Mouse (Mus musculus) heart, postnatal 25 days (tissue): ENCODE data around the gene Spag4. TPM values are rescaled to one million over a fixed set of nuclear protein-coding genes. Genes with fewer than 3 reads are reported as not detected.
"Not testable (repeated sequence)": the region's sequence is repeated elsewhere in the genome, so short reads cannot be mapped to it uniquely, and the experiment has no call there.

ENCODE experiments used
- DNase-seq: peaks from one replicate; pipeline ENCODE4 v3.0.0; 2022; ENCODE audit warnings: low spot score
- intact Hi-C: fragments of 180-260 bp; cut with DNase I; formaldehyde crosslinking; loops from one replicate; pipeline ENCODE4 v1.15.1; 2025
- total RNA-seq, 2 experiments: library from RNA; stranded (reverse); gene quantifications; 2 replicates each; pipeline ENCODE4 v1.2.3; 2021

The Spag4 gene
- total RNA-seq, 2 experiments from 2014 or later = 0.75 to 1.4 TPM

GRCm38 (mm10) chr2:156089799-156090198, 24.8 kb downstream of the Spag4 start:
- no peak for DNase-seq
- intact Hi-C loops = no loop called here

DNA sequence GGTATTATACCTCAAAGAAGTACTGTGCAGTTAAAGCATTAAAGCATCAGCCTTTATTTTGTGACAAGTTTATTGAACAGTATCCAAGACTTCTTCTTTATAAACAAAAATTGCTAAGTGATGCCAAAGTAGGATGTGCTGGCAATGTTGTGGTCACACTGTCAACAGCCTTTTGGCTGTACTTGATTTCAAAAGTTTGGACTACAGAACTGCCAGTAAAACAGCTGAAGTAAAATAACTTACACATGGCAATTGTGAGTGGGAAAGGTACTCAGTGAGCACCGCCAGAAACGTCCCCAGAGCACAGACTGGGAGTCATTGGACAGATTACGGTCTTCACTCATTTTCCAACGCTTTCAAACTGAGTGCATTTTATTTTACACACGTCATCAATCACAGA, 27.0 kb downstream of the Spag4 start:
- intact Hi-C loops = no loop called here
- DNase-seq = no peak

- DNase-seq = no peak
- intact Hi-C loops = loop anchor here (5.0 kb wide), 1 partner anchor 103 kb away; the partner anchor contains the start of genes 6430550D23Rik and Ergic3
Observed at GRCm38 (mm10) chr2:156110627-156111357, 45.8 kb downstream of the Spag4 start.

DNA sequence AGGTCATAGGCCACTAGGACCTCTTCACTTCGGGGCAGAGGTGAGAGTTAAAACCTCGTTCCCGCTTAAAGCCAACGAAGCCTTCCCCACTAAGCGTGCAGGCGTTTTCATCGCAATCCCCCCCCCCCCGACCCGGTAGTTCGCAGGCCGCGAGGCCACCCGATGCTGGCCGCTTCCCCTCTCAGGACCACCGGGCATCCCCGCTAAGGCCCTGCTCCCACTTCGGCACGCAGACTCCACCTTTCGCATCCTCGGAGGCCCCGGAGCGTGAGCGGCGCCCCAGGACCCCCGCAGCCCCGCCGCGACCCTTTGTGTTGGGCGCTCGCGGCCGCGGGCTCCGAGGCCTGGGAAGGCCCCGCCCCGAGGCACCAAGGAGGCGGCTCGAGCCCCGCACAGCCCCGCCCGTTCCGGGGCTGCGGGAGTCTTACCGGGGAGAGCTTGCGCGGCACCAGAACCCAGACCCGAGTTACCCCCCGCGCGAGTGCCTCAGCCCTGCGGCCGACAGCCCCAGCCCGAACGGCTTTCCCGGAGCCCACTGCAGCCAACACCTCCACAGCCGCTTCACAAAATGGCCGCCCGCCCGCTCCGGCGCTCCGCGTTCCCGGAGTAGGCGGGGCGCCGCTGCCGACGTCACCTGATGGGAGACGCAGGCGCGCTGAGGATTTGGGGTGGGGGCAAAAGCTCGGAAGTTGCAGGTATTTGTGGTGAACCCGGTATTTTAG, 46.5 kb downstream of the Spag4 start, which contains the start of the genes Cpne1 and Rbm12:
Cpne1 (minus strand) TSS at position 608 of the 722 bp plus-strand sequence.
Rbm12 (minus strand) TSS at position 621 of the 722 bp plus-strand sequence.
- DNase-seq = peak; percentile 83
- intact Hi-C loops = loop anchor here (5.0 kb wide), 1 partner anchor 104 kb away; the partner anchor contains the start of genes 6430550D23Rik and Ergic3

GRCm38 (mm10) chr2:156112080-156112423, 47.1 kb downstream of the Spag4 start:
- intact Hi-C loops = loop anchor here (5.0 kb wide), 1 partner anchor 105 kb away; the partner anchor contains the start of genes 6430550D23Rik and Ergic3
- not testable (repeated sequence) for DNase-seq

DNA sequence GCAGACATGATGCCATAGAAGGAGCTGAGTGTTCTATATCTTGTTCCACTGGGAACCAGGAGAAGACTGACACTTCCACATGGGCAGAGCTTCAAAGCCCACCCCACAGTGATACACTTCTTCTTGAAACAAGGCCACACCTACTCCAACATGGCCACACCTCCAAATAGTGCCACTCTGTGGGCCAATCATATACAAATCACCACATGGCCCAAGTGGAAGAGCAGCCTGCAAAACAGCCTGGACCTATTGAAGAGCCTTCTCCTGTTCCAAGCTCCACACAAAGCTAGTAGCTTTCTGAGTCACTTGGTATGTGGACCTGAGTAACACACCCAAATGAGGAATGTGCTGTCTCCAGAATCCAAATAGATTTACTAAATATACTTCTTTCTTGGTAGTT, 54.6 kb downstream of the Spag4 start:
- no peak for DNase-seq
- intact Hi-C loops = no loop called here

Other genes starting within 250 kb of the Spag4 start
- 10 to 100 TPM; 24.8 to 25.7 TPM for gene BC029722, start 245.7 kb upstream of the Spag4 start, total RNA-seq
- 10 to 100 TPM; 51.1 to 52.0 TPM for gene Eif6, start 238.2 kb upstream of the Spag4 start, total RNA-seq
- not detected for gene Fam83c, start 230.3 kb upstream of the Spag4 start, total RNA-seq
- 100 to 1,000 TPM; 248 to 268 TPM for gene Uqcc1, start 134.9 kb upstream of the Spag4 start, total RNA-seq
- gene Gm15557, start 124.4 kb upstream of the Spag4 start, total RNA-seq = not detected
- not detected for gene Gdf5, start 119.8 kb upstream of the Spag4 start, total RNA-seq
- 1 to 10 TPM; 4.9 to 5.7 TPM for gene Cep250, start 108.7 kb upstream of the Spag4 start, total RNA-seq
- gene 6430550D23Rik, start 57.2 kb upstream of the Spag4 start, total RNA-seq = under 1 TPM; 0.10 to 0.61 TPM
- 10 to 100 TPM; 59.4 to 62.7 TPM for gene Ergic3, start 57.1 kb upstream of the Spag4 start, total RNA-seq
- not detected for gene Fer1l4, start 12.2 kb upstream of the Spag4 start, total RNA-seq
- 10 to 100 TPM; 15.6 to 18.4 TPM for gene Cpne1, start 46.8 kb downstream of the Spag4 start, total RNA-seq
- 10 to 100 TPM; 13.2 to 14.2 TPM for gene Rbm12, start 46.8 kb downstream of the Spag4 start, total RNA-seq
- 10 to 100 TPM; 10.3 to 12.9 TPM for gene Gm28036, start 61.9 kb downstream of the Spag4 start, total RNA-seq
- gene Romo1, start 78.9 kb downstream of the Spag4 start, total RNA-seq = 100 to 1,000 TPM; 324 to 347 TPM
- gene Nfs1, start 79.0 kb downstream of the Spag4 start, total RNA-seq = 10 to 100 TPM; 81.0 to 81.3 TPM
- 100 to 1,000 TPM; 140 to 164 TPM for gene Rbm39, start 115.1 kb downstream of the Spag4 start, total RNA-seq
- 10 to 100 TPM; 14.9 to 15.2 TPM for gene Phf20, start 131.3 kb downstream of the Spag4 start, total RNA-seq
- 1 to 10 TPM in 1 of 2 experiments, under 1 TPM in 1; 0.65 to 1.2 TPM for gene Cnbd2, start 247.1 kb downstream of the Spag4 start, total RNA-seq
- 10 to 100 TPM; 76.8 to 80.7 TPM for gene Scand1, start 247.5 kb downstream of the Spag4 start, total RNA-seq